Mouse (Mus musculus): ENCODE measurements at regions not wholly inside any gene's neighbourhood (a gene's known extent, or its start where the extent isn't known, plus 50 kb on each side); places are given as distances from the start of the nearest gene placed in this dataset.

- no peak for DNase-seq
These were observed 61.8 kb upstream of the Gli2 start for GRCm38 (mm10) chr1:119115106-119115674.

- no peak for DNase-seq
These were observed 55.2 kb upstream of the Gli2 start for GRCm38 (mm10) chr1:119108578-119108977.

DNA sequence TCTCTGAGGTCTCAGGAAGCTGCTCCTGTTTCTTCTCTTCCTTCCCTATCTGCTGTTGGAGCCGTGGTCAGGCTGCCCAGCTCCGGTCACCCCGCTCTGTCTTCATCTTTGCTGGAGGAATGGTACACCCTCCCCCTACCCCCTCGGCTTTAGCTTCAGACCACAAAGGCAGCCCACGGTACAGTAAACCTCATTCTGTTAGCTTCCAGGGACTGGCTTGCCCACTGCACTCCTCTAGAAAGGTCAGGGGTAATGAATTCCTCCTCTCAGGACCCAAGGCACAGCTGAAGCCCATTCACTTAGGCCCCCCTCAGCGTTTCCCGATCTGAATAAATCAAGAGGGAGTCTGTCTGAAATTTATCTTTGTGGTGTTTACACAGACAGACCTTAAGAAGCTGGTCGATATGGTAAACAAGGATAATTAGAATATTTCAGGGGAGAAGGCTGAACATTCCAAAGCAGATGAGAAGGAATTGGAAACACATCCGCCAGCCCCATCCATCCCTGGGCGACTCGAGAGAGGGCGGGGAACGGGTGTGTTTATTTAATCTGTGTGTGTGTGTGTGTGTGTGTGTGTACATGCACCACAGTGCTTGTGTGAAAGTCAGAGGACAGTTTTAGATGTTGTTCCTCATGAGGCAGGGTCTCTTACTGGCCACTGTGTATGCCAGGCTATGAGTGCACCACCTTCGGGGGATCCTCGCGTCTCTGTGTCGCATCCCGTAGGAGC, 53.0 kb upstream of the Gli2 start:
- DNase-seq: no peak
